Mouse (Mus musculus) heart, postnatal 10 days (tissue): ENCODE results near the gene Dact1. TPM values are rescaled to one million over a fixed set of nuclear protein-coding genes. Genes with fewer than 3 reads are reported as not detected.
A peak's percentile ranks its signal among the peaks of the same experiment; 100 is the strongest.

Experiments used
- DNase-seq, 2 experiments: peaks; one replicate each; pipeline ENCODE4 v3.0.0; 2021
- intact Hi-C: fragments of 180-260 bp; cut with DNase I; formaldehyde crosslinking; loops from one replicate; pipeline ENCODE4 v1.15.1; 2025
- total RNA-seq, 2 experiments: library from RNA; stranded (reverse); gene quantifications; 2 replicates each; pipeline ENCODE4 v1.2.3; 2021

Gene Dact1
- total RNA-seq, 2 experiments from 2014 or later, result 14.7 to 18.0 TPM

DNA sequence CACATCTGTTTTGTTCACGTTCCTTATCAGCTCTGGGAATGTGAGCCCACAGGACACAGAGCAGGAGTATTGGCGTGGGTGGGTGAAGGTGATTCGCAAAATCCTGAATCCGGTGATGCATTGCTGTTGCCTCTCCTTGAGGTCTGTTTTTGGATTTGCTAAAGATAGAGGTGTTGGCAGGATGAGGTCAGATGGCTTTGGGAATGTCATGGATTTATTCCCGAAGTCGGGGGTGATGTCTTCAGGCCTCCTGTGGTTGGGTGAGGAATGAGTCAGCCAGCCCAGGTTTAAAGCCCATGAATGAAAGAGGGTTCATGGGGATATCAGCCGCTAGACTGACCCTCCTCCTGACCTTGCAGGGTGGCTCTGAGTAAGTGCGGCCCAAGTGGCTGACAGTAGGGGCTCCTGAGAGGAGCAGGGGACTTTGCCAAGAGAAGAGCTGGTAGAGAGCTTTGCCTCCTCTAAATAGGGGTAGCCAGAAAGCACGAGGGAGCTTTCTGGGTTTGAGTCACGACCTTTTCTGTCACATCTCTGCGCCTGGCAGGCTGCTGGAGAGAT, 27.4 kb downstream of the Dact1 start:
- intact Hi-C loops, result no loop called here
- DNase-seq, result peak; percentile 18 to 26

DNA sequence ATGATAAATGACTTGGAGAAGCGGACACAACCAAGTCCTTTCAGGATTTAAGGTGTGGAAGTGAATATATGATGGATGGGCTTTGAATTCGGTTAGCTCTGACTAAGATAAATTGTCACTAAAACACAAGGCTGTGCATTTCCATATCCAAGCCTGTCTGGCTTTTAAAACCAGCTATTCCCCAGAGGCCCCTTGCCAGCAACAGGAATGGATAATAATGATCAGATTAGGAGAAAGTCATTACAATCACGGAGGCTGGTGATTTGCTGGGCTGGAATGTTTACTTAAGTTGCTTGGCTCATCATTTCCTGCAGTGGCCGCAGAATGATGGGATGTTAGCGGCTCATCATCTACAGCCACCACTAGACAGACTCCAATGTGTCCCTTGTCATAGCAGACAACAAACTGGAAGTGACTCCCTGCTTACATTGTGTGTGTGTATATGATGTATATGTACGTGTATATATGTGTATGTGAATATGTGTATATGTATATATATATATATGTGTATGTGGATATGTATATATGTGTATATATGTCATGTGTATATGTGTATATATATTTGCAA, 28.3 kb downstream of the Dact1 start:
- intact Hi-C loops, result no loop called here
- no peak for DNase-seq

- peak in 1 of 2 experiments; percentile 20 for DNase-seq
- intact Hi-C loops, result no loop called here
These were observed 29.6 kb downstream of the Dact1 start for GRCm38 (mm10) chr12:71339142-71339848.

GRCm38 (mm10) chr12:71342397-71342796, 32.7 kb downstream of the Dact1 start:
- DNase-seq, result peak; percentile 42 to 58
- intact Hi-C loops, result no loop called here

GRCm38 (mm10) chr12:71345471-71345870, 35.8 kb downstream of the Dact1 start:
- intact Hi-C loops, result no loop called here

DNA sequence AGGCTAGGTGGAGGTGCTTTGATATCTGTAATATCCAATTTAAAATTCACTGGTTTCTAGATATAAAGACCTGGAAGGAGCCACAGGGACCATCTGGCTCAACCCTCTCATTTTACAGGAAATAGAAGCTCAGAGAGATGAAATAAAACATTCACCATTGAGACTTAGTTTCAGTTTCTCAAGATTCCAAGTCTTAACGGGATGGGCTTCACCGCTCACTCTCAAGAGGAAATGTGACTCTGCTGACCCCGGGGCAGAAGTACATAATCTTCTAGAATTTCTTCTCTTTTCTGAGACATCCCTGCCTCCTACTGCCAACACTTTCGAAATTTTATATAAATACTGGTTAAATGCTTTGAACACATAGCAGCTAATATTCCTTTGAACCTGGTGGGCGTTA, 36.4 kb downstream of the Dact1 start:
- intact Hi-C loops, result no loop called here

More at GRCm38 (mm10) chr12:71345471-71345870, 35.8 kb downstream of the Dact1 start:
- no peak for DNase-seq

GRCm38 (mm10) chr12:71348401-71348896, 38.8 kb downstream of the Dact1 start:
- DNase-seq, result no peak
- intact Hi-C loops, result no loop called here

More for the DNA sequence above, 36.4 kb downstream of the Dact1 start:
- DNase-seq, result no peak

GRCm38 (mm10) chr12:71350077-71350476, 40.4 kb downstream of the Dact1 start:
- intact Hi-C loops, result no loop called here
- no peak for DNase-seq

GRCm38 (mm10) chr12:71354656-71355055, 45.0 kb downstream of the Dact1 start:
- intact Hi-C loops, result no loop called here

GRCm38 (mm10) chr12:71355092-71355491, 45.4 kb downstream of the Dact1 start:
- no peak for DNase-seq
- intact Hi-C loops, result no loop called here

More at GRCm38 (mm10) chr12:71354656-71355055, 45.0 kb downstream of the Dact1 start:
- DNase-seq, result no peak

DNA sequence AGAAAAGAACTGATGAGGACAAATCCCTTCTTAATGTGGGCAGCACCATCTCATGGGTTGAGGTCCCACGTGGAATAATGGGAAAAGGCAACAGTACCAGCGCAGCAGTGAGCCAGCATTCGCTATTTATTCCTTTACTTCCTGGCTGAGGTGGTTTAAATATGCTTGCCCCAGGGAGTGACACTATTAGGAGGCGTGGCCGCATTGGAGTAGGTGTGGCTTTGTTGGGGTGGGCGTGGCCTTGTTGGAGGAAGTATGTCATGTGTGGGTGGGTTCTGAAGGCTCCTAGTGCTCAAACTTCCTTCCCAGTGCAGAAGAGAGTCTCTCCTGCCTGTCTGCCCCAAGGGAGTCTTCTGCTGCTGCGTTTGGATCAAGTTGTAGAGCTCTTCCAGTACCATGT, 51.9 kb downstream of the Dact1 start:
- intact Hi-C loops, result no loop called here
- no peak for DNase-seq

DNA sequence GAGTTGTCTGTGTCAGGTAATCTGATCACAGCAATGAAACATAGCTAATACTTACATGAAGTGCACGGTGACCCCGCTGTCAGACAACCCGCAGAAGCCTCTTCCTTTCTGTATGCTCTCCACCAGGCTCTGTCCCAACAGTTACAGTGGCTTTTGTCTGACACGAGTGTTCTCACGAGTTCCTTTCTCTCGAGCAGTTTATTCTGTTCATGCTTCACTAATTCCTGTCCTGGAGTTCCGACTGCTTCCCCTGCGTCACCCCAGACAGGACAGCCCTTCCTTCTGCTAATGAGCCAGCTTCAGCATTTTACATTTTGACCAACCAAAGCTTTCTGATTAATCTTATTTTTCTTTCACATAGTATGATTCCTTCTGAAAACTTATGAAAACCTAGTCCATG, 52.7 kb downstream of the Dact1 start:
- no peak for DNase-seq
- intact Hi-C loops, result no loop called here

GRCm38 (mm10) chr12:71364106-71364505, 54.4 kb downstream of the Dact1 start:
- intact Hi-C loops, result no loop called here

DNA sequence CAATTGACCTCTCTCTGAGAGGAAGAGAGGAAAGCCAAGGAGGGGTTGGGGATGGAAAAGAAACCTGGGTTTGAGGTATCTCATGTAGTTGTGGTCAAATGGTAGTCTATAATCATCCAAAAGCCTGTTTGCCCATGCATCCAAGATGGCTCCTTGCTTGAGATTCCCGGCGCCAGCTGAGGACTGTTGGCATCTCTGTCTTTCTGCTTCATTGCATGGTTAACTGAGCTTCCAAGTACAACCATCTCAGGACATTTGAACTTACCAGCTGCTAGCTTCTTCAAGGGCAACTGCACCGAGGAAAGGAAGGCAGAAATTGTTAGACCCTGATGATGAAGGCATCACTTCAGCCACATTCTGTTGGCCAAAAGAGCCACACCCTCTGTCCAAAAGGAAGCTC, 54.8 kb downstream of the Dact1 start:
- no peak for DNase-seq
- intact Hi-C loops, result no loop called here

More at GRCm38 (mm10) chr12:71364106-71364505, 54.4 kb downstream of the Dact1 start:
- DNase-seq, result no peak

GRCm38 (mm10) chr12:71365208-71365607, 55.5 kb downstream of the Dact1 start:
- intact Hi-C loops, result no loop called here
- DNase-seq, result no peak

- DNase-seq, result peak; percentile 43 to 62
- intact Hi-C loops, result no loop called here
These were observed 56.5 kb downstream of the Dact1 start for GRCm38 (mm10) chr12:71366175-71366574.

DNA sequence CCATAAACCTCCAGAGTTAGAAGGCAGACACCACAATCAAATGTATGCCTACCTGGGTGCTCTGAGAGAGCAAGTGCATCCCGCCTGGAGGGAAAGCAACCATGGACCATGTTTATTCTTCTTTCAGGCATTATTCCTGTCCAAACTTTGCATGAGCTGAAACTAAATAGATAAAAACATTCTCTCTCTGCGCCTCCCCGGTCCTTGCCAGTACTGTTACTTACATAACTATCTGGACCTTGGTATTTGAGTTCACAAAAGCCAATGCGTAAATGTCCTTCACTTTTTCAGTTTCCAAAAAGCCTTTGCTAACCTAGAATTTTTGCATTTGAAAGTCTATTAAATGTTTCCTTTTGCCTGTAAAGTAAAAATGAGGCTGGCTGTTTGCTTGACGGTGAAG, 58.9 kb downstream of the Dact1 start:
- no peak for DNase-seq

More for the DNA sequence above, 58.9 kb downstream of the Dact1 start:
- intact Hi-C loops, result no loop called here

Other genes with a start within 250 kb of the Dact1 start
- gene Tomm20l, start 198.5 kb upstream of the Dact1 start, total RNA-seq, result 1 to 10 TPM in 1 of 2 experiments, under 1 TPM in 1; 0.50 to 1.8 TPM
- gene Timm9, start 173.2 kb upstream of the Dact1 start, total RNA-seq, result 10 to 100 TPM; 41.4 to 43.5 TPM
- 1 to 10 TPM; 4.0 to 4.8 TPM for gene 2700049A03Rik, start 173.0 kb upstream of the Dact1 start, total RNA-seq